Mouse (Mus musculus) left cerebral cortex, adult 2 months (tissue): ENCODE data around the gene Zmym5. TPM values are rescaled to one million over a fixed set of nuclear protein-coding genes. Genes with fewer than 3 reads are reported as not detected.
"Not testable (repeated sequence)": the region's sequence is repeated elsewhere in the genome, so short reads cannot be mapped to it uniquely, and the experiment has no call there.

Source experiments
- DNase-seq, 2 experiments: peaks; one replicate each; pipeline ENCODE4 v3.0.0; 2021 to 2022; ENCODE audit warnings: low spot score in 2 of 2, mixed read lengths in 1 of 2; ENCODE audit errors: extremely low spot score in 1 of 2
- H3K27ac ChIP-seq: fragments of 200-600 bp; 2 replicates; pipeline ENCODE4 v1.8.1; 2022
- H3K4me3 ChIP-seq: fragments of 200-600 bp; 2 replicates; pipeline ENCODE4 v1.8.1; 2022
- CTCF ChIP-seq: fragments of 200-600 bp; IDR thresholded peaks from 2 replicates; pipeline ENCODE4 v1.8.1; 2022; ENCODE audit warnings: antibody characterized with exemption, mild to moderate bottlenecking, moderate library complexity
- intact Hi-C: fragments of 180-260 bp; cut with DNase I; formaldehyde crosslinking; loops from one replicate; pipeline ENCODE4 v1.15.1; 2025
- total RNA-seq, 2 experiments: library from RNA; stranded (reverse); gene quantifications; 2 replicates each; pipeline ENCODE4 v1.2.3; 2021

Gene Zmym5
- total RNA-seq, 2 experiments from 2014 or later: 29.3 to 30.4 TPM

DNA sequence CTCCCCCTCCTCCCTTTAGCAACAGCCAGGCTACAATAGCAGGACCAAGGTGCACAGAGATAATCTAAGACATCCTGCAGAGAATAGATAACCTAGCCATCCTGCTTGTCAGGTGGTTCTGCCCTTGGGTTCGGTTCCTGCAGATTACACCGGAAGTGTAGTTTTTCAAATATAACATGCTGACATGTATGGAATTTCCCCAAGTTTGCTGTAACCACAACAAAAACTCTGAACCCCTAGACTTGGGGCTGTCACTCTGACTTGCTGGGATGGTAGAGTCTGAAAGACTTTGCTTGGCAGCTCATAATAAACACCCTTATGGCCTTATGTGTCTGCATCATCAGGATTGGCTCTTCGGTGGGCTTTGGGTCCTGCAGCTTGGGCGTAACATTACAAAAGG lies 5.0 kb upstream of the Zmym5 start:
- intact Hi-C loops: no loop called here
- no peak for DNase-seq
- no peak for TF ChIP-seq CTCF
- Histone ChIP-seq H3K4me3 (no peak overlapping the region), H3K27ac (no peak overlapping the region)

DNA sequence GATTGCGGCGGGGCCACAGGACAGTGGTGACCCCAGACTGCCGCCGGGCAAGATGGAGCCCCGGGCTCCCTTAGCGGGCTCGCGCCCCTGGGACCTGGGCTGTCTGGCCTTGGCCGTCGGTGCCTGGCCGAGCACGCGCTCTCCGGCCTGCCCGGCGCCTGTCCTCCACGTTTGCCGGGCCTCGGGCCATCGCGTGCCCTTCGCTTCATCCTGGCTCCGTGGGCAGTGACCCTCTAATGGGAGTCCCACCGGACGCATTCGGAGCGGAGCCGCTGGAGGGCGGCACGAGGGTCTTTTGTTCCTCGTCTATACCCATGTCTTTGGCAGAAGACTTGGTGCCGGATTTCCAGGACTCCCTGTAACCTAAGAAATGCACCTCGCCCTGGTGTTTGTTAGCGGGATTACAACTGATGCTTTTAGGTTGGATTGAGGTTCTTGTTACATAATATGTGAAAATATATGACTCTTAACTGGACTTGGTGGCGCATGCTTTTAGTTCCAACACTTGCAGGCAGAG lies 1.1 kb upstream of the Zmym5 start:
- peak; percentile 68 for TF ChIP-seq CTCF
- peak overlapping the region; percentile 79 for H3K27ac ChIP-seq
- peak overlapping the region; percentile 59 for H3K4me3 ChIP-seq
- intact Hi-C loops: no loop called here
- DNase-seq: peak; percentile 58 to 73

GRCm38 (mm10) chr14:56810781-56811690 lies 480 bp downstream of the Zmym5 start:
- DNase-seq: peak; percentile 20 to 28
- Histone ChIP-seq H3K27ac (peak overlapping the region; percentile 76), H3K4me3 (peak overlapping the region; percentile 78)
- intact Hi-C loops: loop anchor here (1.0 to 2.0 kb wide), 2 partner anchors 33 to 76 kb away; partner anchors contain the start of genes Pspc1 and Zmym2

- Histone ChIP-seq H3K4me3 (no peak overlapping the region), H3K27ac (no peak overlapping the region)
- peak; percentile 52 for TF ChIP-seq CTCF
- intact Hi-C loops: loop anchor here (5.0 to 10.0 kb wide), 2 partner anchors 152 to 416 kb away; no protein-coding TSS in a partner anchor
- DNase-seq: peak; percentile 32 to 46
These were observed 18.3 kb downstream of the Zmym5 start for GRCm38 (mm10) chr14:56793243-56793642.

DNA sequence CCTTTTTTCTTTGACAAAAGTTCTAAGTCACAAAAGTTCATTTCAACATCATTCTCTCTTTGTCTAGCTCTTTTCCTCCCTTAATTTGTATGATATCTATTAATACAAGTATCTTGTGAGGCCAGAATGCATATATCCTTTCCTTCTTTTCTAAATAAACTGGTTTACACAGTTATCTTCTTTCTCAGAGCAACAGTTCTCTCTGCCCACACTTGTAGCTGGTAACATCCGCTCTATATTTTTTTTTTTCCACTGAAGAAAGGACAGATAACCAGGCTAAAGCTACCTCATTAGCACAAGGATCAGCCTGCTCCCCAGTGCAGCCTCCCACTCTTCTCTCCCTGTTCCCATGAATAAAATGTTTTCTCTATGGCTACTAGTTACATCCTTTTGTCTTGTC lies 26.9 kb downstream of the Zmym5 start:
- Histone ChIP-seq H3K4me3 (no peak overlapping the region), H3K27ac (no peak overlapping the region)
- no peak for DNase-seq
- no peak for TF ChIP-seq CTCF
- intact Hi-C loops: no loop called here

- Histone ChIP-seq H3K27ac (peak overlapping the region; percentile 91), H3K4me3 (peak overlapping the region; percentile 87)
- no peak for TF ChIP-seq CTCF
- intact Hi-C loops: loop anchor here (1.0 to 10.0 kb wide), 2 partner anchors 31 to 204 kb away; partner anchors contain the start of genes Cenpj and Parp4
- no peak for DNase-seq
These were observed 32.6 kb downstream of the Zmym5 start for GRCm38 (mm10) chr14:56778933-56779300.

DNA sequence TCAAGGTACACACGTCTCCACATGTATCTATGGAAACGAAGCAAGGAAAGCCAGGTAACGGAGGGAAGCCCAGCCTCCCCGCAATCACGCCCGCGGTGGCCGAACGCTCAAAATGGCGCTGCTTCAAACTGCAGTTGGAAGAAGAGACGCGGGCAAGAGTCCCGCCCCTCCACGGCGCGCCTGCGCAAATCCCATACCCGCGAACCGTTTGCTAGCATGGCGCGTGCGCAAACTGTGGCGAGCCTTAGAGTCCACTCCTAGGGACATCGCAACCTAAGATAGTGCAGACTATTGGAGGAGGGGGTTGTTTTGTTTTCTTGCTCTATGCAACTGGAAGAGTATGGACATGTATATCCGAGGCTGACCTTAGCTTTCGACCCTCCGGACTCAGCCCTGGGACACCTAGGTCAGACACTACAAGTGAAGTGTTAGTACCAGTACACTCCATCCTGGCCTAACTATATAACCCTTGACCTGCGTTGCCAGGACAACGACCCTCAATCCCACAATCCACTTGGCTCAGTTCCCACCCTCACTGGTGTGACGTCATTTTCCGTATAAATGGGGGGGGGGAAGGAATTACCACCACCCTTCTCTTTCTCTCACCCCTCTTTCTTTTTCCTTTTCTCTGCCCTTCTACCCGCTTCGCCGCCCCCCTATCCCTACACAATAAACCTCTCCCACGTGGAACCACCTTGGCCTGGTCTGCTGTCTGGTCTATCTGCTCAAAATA lies 33.1 kb downstream of the Zmym5 start, which contains the start of gene Pspc1:
Gene Pspc1 (minus strand): TSS at position 117 of the 733 bp plus-strand sequence.
- intact Hi-C loops: loop anchor here (1.0 to 10.0 kb wide), 2 partner anchors 32 to 204 kb away; partner anchors contain the start of genes Cenpj and Parp4
- Histone ChIP-seq H3K4me3 (peak within 1 kb of the TSS; percentile 87), H3K27ac (peak within 1 kb of the TSS; percentile 91)
- TF ChIP-seq CTCF: no peak
- DNase-seq: peak; percentile 96 to 97

DNA sequence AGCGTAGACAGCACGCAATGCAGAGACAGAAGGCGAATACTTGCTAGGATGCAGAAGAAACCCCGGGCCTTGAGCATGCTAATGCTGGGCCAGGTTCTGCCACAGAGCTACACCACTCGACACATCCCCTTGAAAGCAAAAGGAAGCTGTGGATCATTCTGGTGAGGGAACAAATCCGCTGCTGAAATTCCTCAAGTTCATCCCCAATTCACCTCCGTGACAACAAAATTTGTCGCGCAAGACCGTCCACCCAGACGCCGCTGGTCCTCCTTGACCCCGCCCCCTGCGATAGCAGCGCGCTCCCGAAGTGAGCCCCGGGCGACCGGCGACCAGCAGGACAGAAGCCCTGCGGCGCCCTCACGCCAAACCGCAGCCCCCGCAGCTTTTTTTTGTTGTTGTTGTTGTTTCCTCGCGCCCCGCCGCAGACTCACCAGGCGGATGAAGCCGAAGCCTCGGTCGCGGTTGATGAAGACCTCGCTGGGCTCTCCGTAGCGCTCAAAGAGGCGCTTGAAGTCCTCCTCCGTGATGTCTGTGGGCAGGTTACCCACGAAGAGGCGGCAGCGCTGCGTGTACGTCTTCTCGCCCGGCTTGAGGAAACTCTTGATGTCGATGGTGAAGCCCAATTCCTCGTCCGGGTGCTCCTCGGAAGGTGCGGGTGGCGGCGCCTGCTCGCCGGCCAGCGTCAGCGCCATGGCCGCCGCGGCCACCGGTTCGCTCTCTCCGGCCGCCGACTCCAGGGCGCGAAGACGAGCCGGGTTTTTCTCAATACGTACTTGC lies 34.0 kb downstream of the Zmym5 start:
- peak overlapping the region; percentile 87 for H3K4me3 ChIP-seq
- intact Hi-C loops: loop anchor here (1.0 to 10.0 kb wide), 3 partner anchors 33 to 203 kb away; partner anchors contain the start of genes Cenpj, Mphosph8 and Parp4
- no peak for TF ChIP-seq CTCF
- DNase-seq: peak; percentile 50 to 60
- H3K27ac ChIP-seq: peak overlapping the region; percentile 91

DNA sequence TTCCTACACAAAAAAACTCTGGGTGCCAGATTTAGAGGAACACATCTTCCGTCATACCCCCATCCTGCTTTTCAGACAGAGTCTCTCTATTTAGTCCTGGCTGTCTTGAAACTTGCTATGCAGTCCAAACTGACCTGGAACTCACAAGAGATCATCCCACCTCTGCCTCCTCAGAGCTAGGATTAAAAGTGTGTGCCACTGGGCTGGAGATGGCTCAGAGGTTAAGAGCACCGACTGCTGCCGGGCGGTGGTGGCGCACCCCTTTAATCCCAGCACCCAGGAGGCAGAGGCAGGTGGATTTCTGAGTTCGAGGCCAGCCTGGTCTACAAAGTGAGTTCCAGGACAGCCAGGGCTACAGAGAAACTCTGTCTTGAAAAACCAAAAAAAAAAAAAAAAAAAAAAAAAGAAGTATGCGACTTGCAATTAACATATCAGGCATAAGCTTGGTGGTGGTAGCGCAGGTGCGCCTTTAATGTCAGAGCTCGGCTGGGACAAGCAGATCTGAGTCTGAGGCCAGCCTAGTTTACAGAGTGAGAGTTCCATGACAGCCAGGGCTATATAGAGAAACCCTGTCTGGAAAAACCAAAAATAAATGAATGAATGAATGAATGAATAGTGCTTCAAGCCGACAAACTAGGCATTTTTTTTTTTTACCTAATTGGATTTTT lies 34.8 kb downstream of the Zmym5 start:
- Histone ChIP-seq H3K27ac (no peak overlapping the region; the same call in 1 of the 2 replicates), H3K4me3 (peak overlapping the region; percentile 87)
- TF ChIP-seq CTCF: no peak
- intact Hi-C loops: loop anchor here (2.0 to 10.0 kb wide), 2 partner anchors 108 to 202 kb away; partner anchors contain the start of genes Cenpj, Mphosph8 and Parp4
- no peak for DNase-seq

DNA sequence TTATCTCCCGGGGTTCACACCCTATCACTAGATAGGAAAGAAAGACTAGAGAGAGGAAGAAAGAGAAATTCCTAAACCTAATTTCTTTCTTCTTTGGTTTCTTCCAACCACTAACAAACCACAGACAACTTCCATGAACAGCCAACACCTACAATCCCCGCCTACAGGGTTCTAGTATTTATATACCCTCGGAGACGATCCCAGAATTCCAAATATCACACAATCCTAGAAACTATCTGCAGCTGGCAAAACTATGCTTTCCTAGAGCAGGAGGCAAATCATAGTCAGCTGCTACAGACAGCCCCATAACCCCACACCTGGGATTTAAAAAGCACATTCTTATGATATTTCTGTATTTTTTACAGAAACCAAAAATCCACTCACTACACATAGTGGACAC lies 36.1 kb downstream of the Zmym5 start:
- TF ChIP-seq CTCF: no peak
- no peak overlapping the region for H3K27ac ChIP-seq
- intact Hi-C loops: loop anchor here (10.0 kb wide), 1 partner anchor 201 kb away; the partner anchor contains the start of genes Cenpj and Parp4
- no peak for DNase-seq
- H3K4me3 ChIP-seq: peak overlapping the region; percentile 87

GRCm38 (mm10) chr14:56766438-56766837 lies 45.1 kb downstream of the Zmym5 start:
- DNase-seq, H3K4me3 ChIP-seq, intact Hi-C loops, H3K27ac ChIP-seq: not testable (repeated sequence)

DNA sequence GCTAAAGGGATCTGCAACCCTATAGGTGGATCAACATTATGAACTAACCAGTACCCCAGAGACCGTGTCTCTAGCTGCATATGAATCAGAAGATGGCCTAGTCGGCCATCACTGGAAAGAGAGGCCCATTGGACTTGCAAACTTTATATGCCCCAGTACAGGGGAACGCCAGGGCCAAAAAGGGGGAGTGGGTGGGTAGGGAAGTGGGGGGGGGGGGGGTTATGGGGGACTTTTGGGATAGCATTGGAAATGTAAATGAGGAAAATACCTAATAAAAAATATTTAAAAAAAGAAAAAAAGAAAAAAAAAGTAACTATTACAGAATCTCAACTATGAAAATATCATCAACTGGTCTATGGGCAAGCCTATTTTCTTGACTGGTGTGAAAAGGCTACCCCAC lies 46.4 kb downstream of the Zmym5 start:
- intact Hi-C loops, H3K4me3 ChIP-seq, DNase-seq, H3K27ac ChIP-seq: not testable (repeated sequence)
